Mouse (Mus musculus) MEL (cell line): Measurements from ENCODE around the gene Gm20388. TPM values are rescaled to one million over a fixed set of nuclear protein-coding genes. Genes with fewer than 3 reads are reported as not detected.

Experiments
- DNase-seq: peaks from one replicate; pipeline ENCODE4 v3.0.0; 2011; ENCODE audit warnings: low read depth, low spot score
- H3K27ac ChIP-seq: 2 replicates; pipeline ENCODE4 v1.5.1; 2012; ENCODE audit warnings: low read depth, mild to moderate bottlenecking, control low read depth, low read length, moderate library complexity; ENCODE audit not compliant: control insufficient read depth
- H3K27me3 ChIP-seq, 2 experiments: fragments of 150-350 bp in 1 of 2; sonication (generic) in 1 of 2; 2 replicates each; pipeline ENCODE4 v1.6.1; 2012; ENCODE audit warnings: low read length in 2 of 2, mild to moderate bottlenecking in 2 of 2, improper control_type of control experiment in 1 of 2, moderate library complexity in 1 of 2; ENCODE audit not compliant: insufficient read depth in 2 of 2, control insufficient read depth in 1 of 2
- H3K36me3 ChIP-seq, 2 experiments: 2 replicates each; pipeline ENCODE4 v1.6.1; 2012 to 2014; ENCODE audit warnings: low read length in 2 of 2, improper control_type of control experiment in 1 of 2, inconsistent platforms in 1 of 2, mild to moderate bottlenecking in 1 of 2; ENCODE audit not compliant: insufficient read depth in 2 of 2, control insufficient read depth in 1 of 2
- H3K4me1 ChIP-seq, 2 experiments: fragments of 150-350 bp in 1 of 2; sonication (generic) in 1 of 2; 2 replicates each; pipeline ENCODE4 v1.6.1; 2012; ENCODE audit warnings: low read length in 2 of 2, improper control_type of control experiment in 1 of 2, mild to moderate bottlenecking in 1 of 2; ENCODE audit not compliant: insufficient read depth in 2 of 2, control insufficient read depth in 1 of 2
- H3K4me3 ChIP-seq, 2 experiments: fragments of 150-350 bp in 1 of 2; sonication (generic) in 1 of 2; 2 replicates each; pipeline ENCODE4 v1.5.1; 2012; ENCODE audit warnings: low read depth in 2 of 2, low read length in 2 of 2, mild to moderate bottlenecking in 2 of 2, moderate library complexity in 2 of 2, control low read depth in 1 of 2, improper control_type of control experiment in 1 of 2; ENCODE audit not compliant: control insufficient read depth in 1 of 2, insufficient read depth in 1 of 2
- H3K79me2 ChIP-seq: 2 replicates; pipeline ENCODE4 v1.6.1; 2012; ENCODE audit warnings: mild to moderate bottlenecking, low read length, moderate library complexity; ENCODE audit not compliant: control insufficient read depth, poor library complexity, insufficient read depth
- H3K9ac ChIP-seq: 2 replicates; pipeline ENCODE4 v1.6.1; 2012; ENCODE audit warnings: low read depth, mild to moderate bottlenecking, control low read depth, low read length, moderate library complexity; ENCODE audit not compliant: control insufficient read depth, poor library complexity, severe bottlenecking
- H3K9me3 ChIP-seq: fragments of 150-350 bp; sonication (generic); replicated peaks from 2 replicates; pipeline ENCODE4 v1.6.1; 2012; ENCODE audit warnings: mild to moderate bottlenecking, low read length, improper control_type of control experiment, moderate library complexity; ENCODE audit not compliant: insufficient read depth
- CHD1 ChIP-seq: IDR thresholded peaks from 2 replicates; pipeline ENCODE4 v1.6.1; 2012; ENCODE audit warnings: low read depth, mild to moderate bottlenecking, inconsistent platforms, low read length, improper control_type of control experiment
- CTCF ChIP-seq, 3 experiments: IDR thresholded peaks in 2 of 3; conservative IDR thresholded peaks in 1 of 3; 2 replicates each; pipeline ENCODE4 v1.5.1; 2011 to 2012; ENCODE audit warnings: low read length in 3 of 3, low read depth in 2 of 3, mild to moderate bottlenecking in 2 of 3, improper control_type of control experiment in 1 of 3, inconsistent platforms in 1 of 3, mixed read lengths in 1 of 3, moderate library complexity in 1 of 3; ENCODE audit not compliant: control insufficient read depth in 1 of 3, insufficient read depth in 1 of 3, poor library complexity in 1 of 3, severe bottlenecking in 1 of 3
- EP300 ChIP-seq, 2 experiments: IDR thresholded peaks; 2 replicates each; pipeline ENCODE4 v1.6.1; 2011; ENCODE audit warnings: improper control_type of control experiment in 2 of 2, low read length in 2 of 2, low read depth in 1 of 2, mild to moderate bottlenecking in 1 of 2
- ETS1 ChIP-seq: IDR thresholded peaks from 2 replicates; pipeline ENCODE4 v1.6.1; 2012; ENCODE audit warnings: low read depth, mild to moderate bottlenecking, inconsistent platforms, low read length, improper control_type of control experiment, moderate library complexity
- GABPA ChIP-seq: IDR thresholded peaks from 2 replicates; pipeline ENCODE4 v1.6.1; 2012; ENCODE audit warnings: low read depth, mild to moderate bottlenecking, inconsistent platforms, low read length, improper control_type of control experiment, moderate library complexity
- KAT2A ChIP-seq: conservative IDR thresholded peaks from 2 replicates; pipeline ENCODE4 v1.6.1; 2012; ENCODE audit warnings: low read depth, low read length, improper control_type of control experiment, inconsistent platforms
- MAX ChIP-seq: IDR thresholded peaks from 2 replicates; pipeline ENCODE4 v1.6.1; 2011; ENCODE audit warnings: low read length, improper control_type of control experiment
- MAZ ChIP-seq: IDR thresholded peaks from 2 replicates; pipeline ENCODE4 v1.6.1; 2012; ENCODE audit warnings: low read depth, mild to moderate bottlenecking, inconsistent platforms, low read length, improper control_type of control experiment
- MEF2A ChIP-seq: IDR thresholded peaks from 2 replicates; pipeline ENCODE4 v1.6.1; 2014; ENCODE audit warnings: low read depth, mild to moderate bottlenecking, inconsistent platforms, low read length, improper control_type of control experiment; ENCODE audit not compliant: poor library complexity, insufficient replicate concordance, severe bottlenecking; ENCODE audit errors: extremely low read depth
- MXI1 ChIP-seq: IDR thresholded peaks from 2 replicates; pipeline ENCODE4 v1.6.1; 2011; ENCODE audit warnings: mild to moderate bottlenecking, low read depth, low read length, improper control_type of control experiment
- MYC ChIP-seq: IDR thresholded peaks from 2 replicates; pipeline ENCODE4 v1.6.1; 2011; ENCODE audit warnings: low read depth, mild to moderate bottlenecking, low read length, improper control_type of control experiment, moderate library complexity
- UBTF ChIP-seq: IDR thresholded peaks from 2 replicates; pipeline ENCODE4 v1.6.1; 2012; ENCODE audit warnings: low read depth, mild to moderate bottlenecking, inconsistent platforms, low read length, improper control_type of control experiment, moderate library complexity, borderline replicate concordance; ENCODE audit not compliant: insufficient read depth
- USF2 ChIP-seq, 2 experiments: IDR thresholded peaks; 2 replicates each; pipeline ENCODE4 v1.6.1; 2011 to 2012; ENCODE audit warnings: improper control_type of control experiment in 2 of 2, low read length in 2 of 2, borderline replicate concordance in 1 of 2, inconsistent platforms in 1 of 2, low read depth in 1 of 2, mild to moderate bottlenecking in 1 of 2; ENCODE audit not compliant: insufficient read depth in 1 of 2
- ZKSCAN1 ChIP-seq: IDR thresholded peaks from 2 replicates; pipeline ENCODE4 v1.6.1; 2012; ENCODE audit warnings: low read depth, mild to moderate bottlenecking, inconsistent platforms, low read length, improper control_type of control experiment, moderate library complexity
- polyA plus RNA-seq, 2 experiments: library from polyadenylated mRNA; stranded (reverse) in 1 of 2; unstranded in 1 of 2; fragments of >175 nt in 1 of 2; fragments of >200 nt in 1 of 2; gene quantifications; 2 replicates each; pipeline versions ENCODE4 v1.2.1 to v1.2.4; 2012; ENCODE audit warnings: low replicate concordance in 2 of 2, low read depth in 1 of 2; ENCODE audit not compliant: insufficient read length in 2 of 2, insufficient read depth in 1 of 2, missing spikeins in 1 of 2
- total RNA-seq: library from RNA; depleted of rRNA; stranded (reverse); fragments of 300-350 nt; gene quantifications from 2 replicates; pipeline ENCODE4 v1.2.3, GENCODE M21; 2012

The Gm20388 gene
- total and polyA plus RNA-seq, 3 experiments = 11.1 to 17.8 TPM; not detected in 1

- no peak overlapping the region for H3K4me3 ChIP-seq
- no peaks in the 10 kb centered on the region for H3K36me3 ChIP-seq
- H3K27me3 ChIP-seq = peaks cover 0 to 9% of the 10 kb centered on the region in 2 experiments; a peak in 3 of 4 replicates
- no peak for DNase-seq
- no peaks in the 10 kb centered on the region for H3K9me3 ChIP-seq
- no peak overlapping the region for H3K27ac ChIP-seq
- TF ChIP-seq USF2 (IDR thresholded peaks at IDR 0.05; ENCODE audit: borderline replicate concordance in 1 of 2, insufficient read depth in 1 of 2, low read depth in 1 of 2, low read length in 2 of 2) (no peak), ETS1 (no peak), MAX (no peak), CHD1 (no peak), KAT2A (no peak), GABPA (no peak), MEF2A (no peak), UBTF (no peak), MXI1 (no peak)
- H3K4me1 ChIP-seq = no peaks in the 10 kb centered on the region
- H3K9ac ChIP-seq = no peak overlapping the region
- no peaks in the 10 kb centered on the region for H3K79me2 ChIP-seq
Observed at GRCm38 (mm10) chr8:122215630-122216029, 2305.0 kb downstream of the Gm20388 start.

GRCm38 (mm10) chr8:122216433-122216832 lies 2305.8 kb downstream of the Gm20388 start:
- Histone ChIP-seq H3K27me3 (peaks cover 0 to 9% of the 10 kb centered on the region in 2 experiments; a peak in 3 of 4 replicates), H3K9me3 (no peaks in the 10 kb centered on the region), H3K27ac (no peak overlapping the region), H3K4me3 (no peak overlapping the region), H3K4me1 (no peaks in the 10 kb centered on the region), H3K9ac (no peak overlapping the region), H3K36me3 (no peaks in the 10 kb centered on the region), H3K79me2 (no peaks in the 10 kb centered on the region)
- no peak for DNase-seq
- no peak for TF ChIP-seq ZKSCAN1
- TF ChIP-seq EP300 (IDR thresholded peaks at IDR 0.05; ENCODE audit: low read depth in 1 of 2, low read length in 2 of 2) = no peak
- TF ChIP-seq MYC = no peak
- TF ChIP-seq CTCF (IDR thresholded peaks at IDR 0.05 in 2 of 3, conservative IDR thresholded peaks at IDR 0.05 in 1 of 3; ENCODE audit: control insufficient read depth in 1 of 3, insufficient read depth in 1 of 3, low read depth in 2 of 3, low read length in 3 of 3, poor library complexity in 1 of 3, severe bottlenecking in 1 of 3) = no peak
- no peak for TF ChIP-seq MAZ
- no peak for TF ChIP-seq KAT2A
